In genomic region chr17:23673424-23674073, GRCm38 (mm10) we compare ENCODE assay signal across 7 mouse cellular contexts. TPM values are rescaled to one million over a fixed set of nuclear protein-coding genes. Genes with fewer than 3 reads are reported as not detected.
DNase-seq lines count a peak whose midpoint lies in the region; ATAC-seq and TF ChIP-seq lines count a peak whose summit lies in the region.

Hcfc1r1 (plus strand) TSS chr17:23673596.
Thoc6 (minus strand) TSS chr17:23673882.

- TF ChIP-seq POLR2A in small intestine, adult 2 months (IDR thresholded peaks at IDR 0.05; ENCODE audit: low read depth, low read length) = no peak

- peaks cover 42% of the 10 kb centered on the region for H3K27me3 ChIP-seq in embryonic facial prominence, embryonic 10.5 days (replicated peaks; ENCODE audit: low read depth, poor library complexity, severe bottlenecking)
- H3K27me3 ChIP-seq in intestine, postnatal 0 days (replicated peaks; ENCODE audit: control insufficient read depth, insufficient read depth, low read length) = no peaks in the 10 kb centered on the region
- H3K27me3 ChIP-seq in midbrain, embryonic 12.5 days = peaks cover 40% of the 10 kb centered on the region
- no peaks in the 10 kb centered on the region for H3K27me3 ChIP-seq in small intestine, adult 2 months (ENCODE audit: control insufficient read depth, insufficient read depth, low read length)

- H3K4me1 ChIP-seq in embryonic facial prominence, embryonic 10.5 days = peaks cover 56% of the 10 kb centered on the region
- peaks cover 28% of the 10 kb centered on the region for H3K4me1 ChIP-seq in intestine, postnatal 0 days (replicated peaks; ENCODE audit: control insufficient read depth, insufficient read depth, low read length)
- peaks cover 37% of the 10 kb centered on the region for H3K4me1 ChIP-seq in midbrain, embryonic 12.5 days
- peaks cover 11% of the 10 kb centered on the region for H3K4me1 ChIP-seq in small intestine, adult 2 months (ENCODE audit: control insufficient read depth, insufficient read depth, insufficient read length, low read length)

- peak within 1 kb of the TSS; percentile 92 for H3K27ac ChIP-seq in embryonic facial prominence, embryonic 10.5 days (replicated peaks)
- H3K27ac ChIP-seq in intestine, postnatal 0 days (ENCODE audit: low read depth, low read length) = peak within 1 kb of the TSS; percentile 60
- 0 out of 2 replicates have a peak within 1 kb of the TSS, but pooled peaks have one; percentile 36 for H3K27ac ChIP-seq in midbrain, embryonic 12.5 days (replicated peaks)
- H3K27ac ChIP-seq in small intestine, adult 2 months (ENCODE audit: insufficient read depth, low read depth, low read length) = peak within 1 kb of the TSS; percentile 76

- under 1% methylated on average over 45 of the region's 45 CpGs for WGBS in embryonic facial prominence, embryonic 10.5 days
- under 1% methylated on average over 45 of the region's 45 CpGs for WGBS in intestine, postnatal 0 days
- under 1% methylated on average over 45 of the region's 45 CpGs for WGBS in midbrain, embryonic 12.5 days
- under 1% methylated on average over 45 of the region's 45 CpGs for WGBS in small intestine, adult 2 months

- TF ChIP-seq CTCF in intestine, postnatal 0 days (IDR thresholded peaks at IDR 0.05; ENCODE audit: low read depth) = peak; percentile 8; the same call in 1 of the 2 replicates
- TF ChIP-seq CTCF in small intestine, adult 2 months (IDR thresholded peaks at IDR 0.05; ENCODE audit: extremely low read depth, insufficient read length, insufficient replicate concordance, low read depth, low read length) = no peak

- H3K4me2 ChIP-seq in intestine, postnatal 0 days (replicated peaks; ENCODE audit: low read depth) = peak within 1 kb of the TSS; percentile 97
- peak within 1 kb of the TSS; percentile 68 for H3K4me2 ChIP-seq in midbrain, embryonic 12.5 days (replicated peaks)

- intact Hi-C loops in left cerebral cortex, postnatal 4 days (cut with DNase I) = no loop called here

- H3K36me3 ChIP-seq in embryonic facial prominence, embryonic 10.5 days (replicated peaks) = peaks cover 23% of the 10 kb centered on the region
- H3K36me3 ChIP-seq in intestine, postnatal 0 days (ENCODE audit: control insufficient read depth, insufficient read depth) = peaks cover 16% of the 10 kb centered on the region; the same call in 1 of the 2 replicates
- H3K36me3 ChIP-seq in midbrain, embryonic 12.5 days = peaks cover 20% of the 10 kb centered on the region
- H3K36me3 ChIP-seq in small intestine, adult 2 months (ENCODE audit: control insufficient read depth, insufficient read depth, low read length) = peaks cover 13% of the 10 kb centered on the region

- ATAC-seq in intestine, postnatal 0 days = peak; percentile 94
- ATAC-seq in midbrain, embryonic 12.5 days (ENCODE audit: low FRiP score, low read depth) = peak; percentile 93

- H3K4me3 ChIP-seq in embryonic facial prominence, embryonic 10.5 days = peak within 1 kb of the TSS; percentile 71
- peak within 1 kb of the TSS; percentile 80 for H3K4me3 ChIP-seq in intestine, postnatal 0 days (ENCODE audit: low read depth, low read length)
- peak within 1 kb of the TSS; percentile 64 for H3K4me3 ChIP-seq in midbrain, embryonic 12.5 days
- peak within 1 kb of the TSS; percentile 86 for H3K4me3 ChIP-seq in small intestine, adult 2 months (ENCODE audit: low read depth, low read length)

- peak; percentile 93 for DNase-seq in adrenal gland, postnatal 10 days
- DNase-seq in embryonic facial prominence, embryonic 10.5 days (ENCODE audit: low spot score) = peak; percentile 94
- peak; percentile 90 for DNase-seq in gonadal fat pad, adult 2 months (ENCODE audit: low read depth)
- peak; percentile 93 for DNase-seq in left cerebral cortex, postnatal 4 days

- H3K9me3 ChIP-seq in embryonic facial prominence, embryonic 10.5 days = no peaks in the 10 kb centered on the region
- no peaks in the 10 kb centered on the region for H3K9me3 ChIP-seq in intestine, postnatal 0 days (ENCODE audit: control insufficient read depth)
- no peaks in the 10 kb centered on the region for H3K9me3 ChIP-seq in midbrain, embryonic 12.5 days

- peak within 1 kb of the TSS; percentile 50 for H3K9ac ChIP-seq in intestine, postnatal 0 days (ENCODE audit: low read depth, low read length)
- peak within 1 kb of the TSS; percentile 66 for H3K9ac ChIP-seq in midbrain, embryonic 12.5 days (replicated peaks)

RNA-seq across cellular contexts. Expression of gene Hcfc1r1, which starts in this region (rescaled TPM):
- 100 to 1,000 TPM; 136 to 169 TPM for total RNA-seq in adrenal gland, postnatal 10 days (2021)
- 30.4 and 39.7 TPM in 2 replicates for polyA plus RNA-seq in embryonic facial prominence, embryonic 10.5 days (2016; fragmentation: Nextera tagmentation; extraction: Ambion mirVana)
- polyA plus RNA-seq in gonadal fat pad, adult 2 months (2012; rRNA removed) = 326 and 359 TPM in 2 replicates
- polyA plus RNA-seq in intestine, postnatal 0 days (2015; fragmentation: Nextera tagmentation; extraction: Ambion mirVana) = 131 and 136 TPM in 2 replicates
- 100 to 1,000 TPM; 119 to 126 TPM for total RNA-seq in left cerebral cortex, postnatal 4 days (2021)
- 52.2 and 52.8 TPM in 2 replicates for polyA plus RNA-seq in midbrain, embryonic 12.5 days (2016; fragmentation: Nextera tagmentation; extraction: Ambion mirVana)
- polyA plus RNA-seq in small intestine, adult 2 months (2012; rRNA removed) = 106 and 251 TPM in 2 replicates

RNA-seq across cellular contexts. Expression of gene Thoc6, which starts in this region (rescaled TPM):
- 10 to 100 TPM; 25.6 to 28.0 TPM for total RNA-seq in adrenal gland, postnatal 10 days (2021)
- 70.9 and 72.2 TPM in 2 replicates for polyA plus RNA-seq in embryonic facial prominence, embryonic 10.5 days (2016; fragmentation: Nextera tagmentation; extraction: Ambion mirVana)
- 15.7 and 21.4 TPM in 2 replicates for polyA plus RNA-seq in gonadal fat pad, adult 2 months (2012; rRNA removed)
- polyA plus RNA-seq in intestine, postnatal 0 days (2015; fragmentation: Nextera tagmentation; extraction: Ambion mirVana) = 14.7 and 15.5 TPM in 2 replicates
- total RNA-seq in left cerebral cortex, postnatal 4 days (2021) = 10 to 100 TPM; 14.3 to 16.2 TPM
- 46.7 and 48.5 TPM in 2 replicates for polyA plus RNA-seq in midbrain, embryonic 12.5 days (2016; fragmentation: Nextera tagmentation; extraction: Ambion mirVana)
- 12.4 and 19.8 TPM in 2 replicates for polyA plus RNA-seq in small intestine, adult 2 months (2012; rRNA removed)

Comparison
In these comparisons a context has a peak if more than half of its experiments do, and no peak if none do; other contexts are left out.
1. Peak in every context shown above with its lines: DNase-seq, ATAC-seq, H3K4me3 ChIP-seq and H3K27ac ChIP-seq.
2. H3K27ac ChIP-seq: peak in every context shown above with its lines; median percentile 92 in embryonic facial prominence, embryonic 10.5 days; 76 in small intestine, adult 2 months; 60 in intestine, postnatal 0 days; 36 in midbrain, embryonic 12.5 days.